Mouse (Mus musculus) thymus, adult 2 months (tissue): Measurements from ENCODE around the gene Chit1.

Experiments used
- CTCF ChIP-seq: fragments of 200-500 bp; IDR thresholded peaks from 2 replicates; pipeline ENCODE4 v1.5.1; 2012; ENCODE audit warnings: mild to moderate bottlenecking, control low read depth, low read length, moderate library complexity, borderline replicate concordance; ENCODE audit not compliant: control insufficient read depth, poor library complexity, insufficient read depth; ENCODE audit errors: extremely low read depth
- POLR2A ChIP-seq: fragments of 200-500 bp; IDR thresholded peaks from 2 replicates; pipeline ENCODE4 v1.6.1; 2012; ENCODE audit warnings: mild to moderate bottlenecking, low read length, control low read depth, moderate library complexity; ENCODE audit not compliant: control insufficient read depth, poor library complexity, insufficient read depth; ENCODE audit errors: extremely low read depth

- TF ChIP-seq POLR2A = no peak
- no peak for TF ChIP-seq CTCF
Measured at GRCm38 (mm10) chr1:134097956-134098725, 12.9 kb upstream of the Chit1 start.
